Mouse (Mus musculus): Measurements from ENCODE around the gene Uggt1. TPM values are rescaled to one million over a fixed set of nuclear protein-coding genes. Genes with fewer than 3 reads are reported as not detected.

Uggt1 gene
- total RNA-seq, 1 experiment from 2014 or later: 103 TPM

- no peak for ATAC-seq (ENCODE audit: extremely low read depth, insufficient number of reproducible peaks, low FRiP score, poor library complexity, severe bottlenecking)
Observed at GRCm38 (mm10) chr1:36090722-36091110, 153.8 kb downstream of the Uggt1 start.

Other genes starting within 250 kb of the Uggt1 start
- gene Hs6st1, start 176.3 kb downstream of the Uggt1 start, total RNA-seq (2017): 12.7 and 14.1 TPM in 2 replicates
- gene Neurl3, start 30.0 kb upstream of the Uggt1 start, total RNA-seq (2017): 433 and 491 TPM in 2 replicates
- 199 and 207 TPM in 2 replicates for gene Arid5a, start 63.0 kb upstream of the Uggt1 start, total RNA-seq (2017)
- 57.2 and 67.0 TPM in 2 replicates for gene Kansl3, start 124.5 kb upstream of the Uggt1 start, total RNA-seq (2017)
- 0.35 TPM in 1 of 2 replicates, not detected in the other for gene Fer1l5, start 127.6 kb upstream of the Uggt1 start, total RNA-seq (2017)
- 13.0 and 14.9 TPM in 2 replicates for gene Lman2l, start 200.6 kb upstream of the Uggt1 start, total RNA-seq (2017)
- gene Cnnm4, start 226.9 kb upstream of the Uggt1 start, total RNA-seq (2017): 15.6 and 15.8 TPM in 2 replicates

All from neutrophil, adult 5-6 weeks (primary cell).